Mouse (Mus musculus): ENCODE measurements at regions not wholly inside any gene's neighbourhood (a gene's known extent, or its start where the extent isn't known, plus 50 kb on each side); places are given as distances from the start of the nearest gene placed in this dataset.

- DNase-seq (ENCODE audit: low read depth, low spot score) = no peak
- 67% methylated on average over 2 of the region's 2 CpGs for WGBS
Observed at GRCm38 (mm10) chr8:91853803-91854202, 51.9 kb upstream of the Irx3 start.

GRCm38 (mm10) chr8:91853336-91853735 is 51.5 kb upstream of the Irx3 start:
- no peak for DNase-seq (ENCODE audit: low read depth, low spot score)
- 71% methylated on average over 4 of the region's 4 CpGs for WGBS
